Mouse (Mus musculus): Measurements from ENCODE around the gene Rad51b.
A peak's percentile ranks its signal among the peaks of the same experiment; 100 is the strongest.

DNA sequence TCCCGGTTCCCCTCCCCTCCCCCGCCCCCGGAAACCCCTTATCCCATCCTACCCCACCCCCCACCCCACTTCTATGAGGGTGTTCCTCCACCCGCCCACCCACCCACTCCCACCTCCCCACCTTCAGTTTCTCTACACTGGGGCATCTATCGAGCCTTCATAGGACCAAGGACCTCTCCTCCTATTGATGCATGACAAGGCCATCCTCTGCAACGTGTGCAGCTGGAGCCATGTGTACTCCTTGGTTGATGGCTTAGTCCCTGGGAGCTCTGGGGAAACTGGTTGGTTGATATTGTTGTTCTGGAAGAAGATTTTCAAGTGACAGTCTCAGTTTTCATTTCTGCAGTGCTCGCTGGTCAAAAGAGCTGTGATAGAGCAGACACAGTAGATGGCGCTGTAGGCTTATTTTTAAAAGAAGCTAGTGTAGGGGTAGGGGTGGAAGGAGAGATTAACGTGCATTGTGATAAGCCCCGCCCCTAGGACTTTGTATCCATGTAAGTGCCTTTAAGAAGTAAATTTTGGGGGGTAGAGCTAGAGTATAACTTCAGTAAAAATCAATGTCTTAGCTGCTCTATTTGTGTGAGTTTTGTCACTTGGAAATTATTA, 61.6 kb downstream of the Rad51b start:
- TF ChIP-seq CTCF (IDR thresholded peaks at IDR 0.05; ENCODE audit: low read depth), result peak; percentile 77
- TF ChIP-seq EP300 (IDR thresholded peaks at IDR 0.05; ENCODE audit: low read depth), result no peak
